Mouse (Mus musculus) layer of hippocampus, adult 11-12 months (tissue): ENCODE results near the gene Uhrf1bp1l.

ENCODE experiments used
- DNase-seq: peaks from one replicate; pipeline ENCODE4 v3.0.0; 2022; ENCODE audit warnings: low spot score

Gene Uhrf1bp1l

DNA sequence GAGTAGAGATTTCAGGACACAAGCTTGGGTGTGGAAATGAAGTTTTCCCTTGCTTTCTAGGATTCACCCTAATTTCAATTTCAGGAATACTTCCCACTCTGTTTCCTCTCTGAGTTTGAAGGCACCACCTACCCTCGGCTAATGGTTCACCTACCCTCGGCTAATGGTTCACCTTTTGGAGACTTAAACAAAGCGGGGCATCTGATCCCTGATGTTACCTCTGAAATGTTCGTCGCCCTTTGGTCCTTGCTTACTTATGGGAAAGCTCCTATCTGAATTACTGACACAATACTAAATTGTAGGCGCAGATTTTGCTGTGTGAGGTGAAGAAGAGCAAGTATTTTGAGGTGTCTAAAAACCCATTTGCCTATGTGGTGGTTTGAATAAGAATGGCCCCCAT is 106.2 kb downstream of the Uhrf1bp1l start:
- DNase-seq = no peak

DNA sequence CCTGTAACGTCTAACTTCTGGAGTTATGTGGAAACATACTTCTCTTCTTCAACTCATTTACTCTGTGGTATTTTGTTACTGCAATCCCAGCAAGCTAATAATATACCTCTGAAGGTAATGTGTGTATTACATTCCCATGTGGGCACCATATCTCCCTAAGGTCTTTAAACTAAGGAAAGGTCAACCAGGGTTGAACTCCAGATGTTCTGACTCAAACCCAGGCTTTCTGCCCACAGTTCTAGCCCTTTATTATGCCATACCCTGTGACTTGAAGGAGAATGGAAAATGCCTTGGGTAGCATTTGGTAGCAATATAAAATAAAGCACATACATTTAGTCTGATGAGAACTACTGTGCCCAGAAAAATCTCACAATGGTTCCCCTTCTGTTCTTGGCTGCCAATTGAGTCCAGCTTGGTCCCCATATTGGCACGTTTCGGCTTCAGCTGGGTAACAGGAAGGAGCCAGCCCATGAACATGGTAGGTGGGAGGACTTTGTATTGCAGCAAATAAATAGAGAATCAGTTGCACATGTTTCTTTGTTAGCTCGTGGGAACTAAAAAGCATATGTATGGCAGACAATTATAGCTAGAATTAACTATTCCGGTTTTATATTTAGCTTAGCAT is 110.6 kb downstream of the Uhrf1bp1l start:
- DNase-seq = peak; percentile 75

DNA sequence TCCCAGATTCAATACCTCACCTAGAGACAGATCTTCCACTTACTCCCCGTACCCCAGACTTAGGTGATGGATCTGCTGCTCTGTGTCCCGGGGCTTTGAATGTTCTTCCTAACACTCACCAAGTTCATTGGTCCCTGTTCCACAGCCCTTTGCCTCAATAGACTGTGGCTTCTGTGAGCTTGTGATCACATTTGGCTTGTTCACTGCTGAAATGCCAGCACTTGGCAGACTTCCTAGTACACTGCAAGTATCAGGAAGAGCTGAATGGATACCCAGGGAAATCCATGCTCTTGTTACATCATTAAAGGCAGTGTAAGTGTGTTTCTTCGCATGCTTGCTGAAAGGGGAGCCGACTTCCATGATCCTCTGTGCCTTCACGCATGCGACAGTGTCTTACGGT is 111.5 kb downstream of the Uhrf1bp1l start:
- peak; percentile 51 for DNase-seq

DNA sequence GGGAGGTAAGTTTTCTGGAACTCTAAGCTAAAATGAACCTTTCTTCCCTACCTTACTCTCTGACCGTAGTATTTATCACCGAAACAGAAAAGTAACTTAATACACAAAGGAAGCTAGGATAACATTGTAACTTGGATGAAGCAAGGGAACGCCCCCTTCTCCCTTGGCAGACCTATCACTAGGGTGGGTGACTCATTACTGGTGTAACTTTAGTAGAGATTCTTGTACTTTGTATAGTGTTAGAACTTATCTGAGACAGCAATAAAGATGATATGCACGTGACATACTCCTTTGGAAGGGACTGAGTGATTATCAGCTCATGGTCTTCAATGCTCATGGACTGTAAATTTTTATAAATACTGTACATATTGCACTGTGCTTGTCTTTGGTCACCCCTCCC is 123.4 kb downstream of the Uhrf1bp1l start:
- no peak for DNase-seq

DNA sequence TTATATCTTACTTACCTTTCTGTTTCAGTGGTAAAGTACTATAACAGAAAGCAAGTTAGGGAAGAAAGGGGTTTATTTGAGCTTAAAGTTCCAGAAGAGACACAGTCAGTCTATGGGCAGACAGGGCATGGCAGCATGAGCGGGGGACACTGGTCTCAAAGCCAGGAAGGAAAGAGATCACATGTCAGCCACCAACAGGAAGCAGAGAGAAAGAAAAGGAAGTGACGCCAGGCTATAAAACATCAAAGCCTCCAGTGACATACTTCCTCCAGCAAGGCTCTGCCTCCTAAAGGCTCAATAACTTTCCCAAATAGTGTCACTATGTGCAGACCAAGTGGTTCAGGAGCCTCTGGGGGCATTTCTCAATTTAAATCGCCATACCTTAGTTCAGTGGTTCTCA is 124.0 kb downstream of the Uhrf1bp1l start:
- DNase-seq = no peak
